Mouse (Mus musculus) c-Kit-positive CD71-positive TER-119-negative erythroid progenitor cells, embryonic 14.5 days (primary cell): ENCODE data around the gene Arhgef3.

ENCODE experiments used
- DNase-seq: peaks from one replicate; pipeline ENCODE4 v3.0.0-alpha.2; 2013; ENCODE audit warnings: low read depth

The Arhgef3 gene

DNA sequence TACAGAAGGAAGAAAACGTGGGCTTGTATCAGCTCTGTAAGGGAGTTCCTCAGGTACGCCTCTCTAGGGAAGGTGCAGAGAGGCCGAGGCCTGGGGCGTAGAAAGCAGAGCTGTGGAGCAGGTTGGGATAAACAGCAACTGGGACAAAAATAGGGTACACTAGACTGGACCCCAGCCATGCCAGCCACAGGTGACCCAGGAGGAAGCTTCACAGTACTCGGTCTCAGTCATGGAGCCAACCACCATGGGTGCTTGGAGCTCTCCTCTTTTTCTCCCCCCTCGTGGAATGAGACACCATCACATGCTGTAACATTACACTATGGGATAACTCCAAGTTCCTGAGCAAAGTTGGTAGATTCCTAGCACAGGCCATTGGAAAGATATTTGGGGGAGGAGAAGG, 201.0 kb downstream of the Arhgef3 start:
- DNase-seq: no peak

DNA sequence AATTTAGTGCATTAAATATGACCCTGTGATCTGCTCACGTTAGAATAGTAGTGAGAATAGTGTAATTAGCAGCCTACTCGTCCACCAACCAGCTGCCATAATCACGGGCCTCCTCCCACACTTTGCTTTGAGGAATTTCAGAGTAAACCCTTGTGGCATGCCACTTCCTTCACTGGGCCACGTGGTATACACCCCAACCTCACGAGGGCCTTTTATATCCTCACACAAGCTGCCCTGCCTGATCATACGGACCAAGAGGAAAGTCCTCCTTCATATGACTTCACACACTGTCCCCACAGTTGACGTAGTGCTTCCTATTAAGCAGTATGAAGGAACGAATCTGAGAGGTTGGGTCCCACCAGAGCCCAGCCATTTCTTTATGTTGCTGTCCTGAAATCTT, 202.4 kb downstream of the Arhgef3 start:
- DNase-seq: no peak

DNA sequence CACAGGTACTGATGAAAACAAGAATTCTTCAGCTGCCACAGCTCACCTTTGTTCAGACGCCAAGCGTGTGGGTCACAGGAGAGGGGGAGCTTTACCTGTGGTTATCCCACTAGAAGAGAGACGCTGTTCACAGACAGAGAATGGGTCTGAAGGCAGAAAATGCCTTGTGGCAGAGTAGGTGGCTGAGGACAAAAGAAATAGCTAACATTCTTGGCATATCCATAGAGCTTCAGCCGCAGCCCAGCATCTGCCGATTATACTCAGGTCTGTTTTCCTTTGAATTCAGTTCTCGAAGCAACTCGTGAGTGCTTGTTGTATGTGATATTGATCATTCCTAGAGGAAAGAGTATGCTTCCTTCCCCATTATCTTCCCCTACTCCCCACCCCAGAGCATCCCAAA, 204.7 kb downstream of the Arhgef3 start:
- no peak for DNase-seq

DNA sequence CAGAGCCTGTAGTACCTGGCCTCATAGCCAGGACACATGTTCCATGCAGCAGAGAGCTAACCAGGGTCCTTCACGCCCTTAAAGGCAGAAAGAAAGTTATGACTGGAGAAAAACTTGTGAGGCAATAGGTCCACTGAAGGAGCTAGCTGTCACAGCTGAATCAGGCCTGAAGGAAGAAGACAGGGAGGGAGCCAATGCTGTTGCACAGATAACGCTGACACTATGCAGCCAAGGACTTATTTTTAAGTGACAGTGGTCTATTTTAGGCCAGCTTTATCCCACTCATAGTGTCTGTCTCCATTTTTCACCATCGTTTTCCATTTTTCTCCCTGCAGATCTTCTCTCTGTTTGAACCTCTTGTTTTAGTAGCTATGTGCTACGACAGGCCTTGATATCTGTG, 207.3 kb downstream of the Arhgef3 start:
- DNase-seq: no peak

DNA sequence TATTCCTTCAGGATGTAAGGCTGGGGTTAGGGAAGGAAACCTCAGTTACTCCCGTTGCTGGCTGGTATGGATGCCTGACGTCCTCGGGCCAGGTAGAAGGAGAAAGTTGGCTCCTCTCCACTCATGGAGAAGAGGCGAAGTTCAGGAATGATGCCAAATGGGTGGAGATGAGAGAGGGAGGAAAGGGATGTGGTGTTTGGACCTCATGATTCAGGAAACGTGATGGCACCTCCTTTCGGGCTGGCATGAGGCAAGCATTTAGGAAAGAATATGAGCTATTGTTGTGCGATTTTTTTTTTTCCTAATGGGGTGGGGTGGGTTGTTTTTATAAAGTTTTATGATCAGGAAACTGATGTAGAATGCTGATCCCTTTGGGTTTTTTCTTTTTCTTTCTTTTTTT, 210.0 kb downstream of the Arhgef3 start:
- DNase-seq: no peak

DNA sequence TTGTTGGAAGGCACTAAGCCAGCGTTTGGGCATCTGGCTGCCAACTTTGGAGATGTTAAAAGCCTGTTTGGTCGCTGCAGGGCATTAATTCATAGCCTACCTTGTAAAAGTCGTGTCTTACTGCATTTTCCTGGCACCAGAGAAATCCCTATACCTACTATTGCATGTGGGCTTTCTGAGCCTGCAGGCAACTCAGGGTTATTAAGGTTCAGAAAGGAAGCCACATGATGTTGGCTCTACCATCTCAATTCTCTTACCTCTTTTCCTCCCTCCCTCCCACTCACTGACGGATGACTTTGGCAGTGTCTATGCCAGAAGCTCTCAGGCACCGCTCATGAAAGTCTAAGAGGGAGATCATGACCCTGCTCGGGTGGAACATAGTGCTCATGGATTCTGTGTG, 210.8 kb downstream of the Arhgef3 start:
- no peak for DNase-seq

DNA sequence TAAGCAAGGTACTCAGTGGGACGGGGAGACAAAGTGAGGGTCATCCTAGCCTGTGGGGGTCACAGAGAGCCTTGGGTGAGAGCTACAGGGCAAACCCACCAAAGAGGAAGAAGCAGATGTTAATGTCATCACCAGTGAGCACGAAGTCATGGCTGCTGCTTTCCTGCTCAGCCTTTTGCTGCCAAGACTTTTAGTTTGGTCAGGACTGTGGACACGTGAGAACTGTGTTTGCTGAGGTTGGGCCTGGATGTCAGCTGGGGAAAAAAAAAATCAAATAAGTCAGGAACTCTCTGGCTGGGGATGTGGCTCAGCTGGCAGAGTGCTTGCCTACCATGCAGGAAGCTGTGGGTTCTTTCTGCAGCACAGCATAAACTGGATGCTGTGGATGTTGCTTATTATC, 213.2 kb downstream of the Arhgef3 start:
- no peak for DNase-seq

DNA sequence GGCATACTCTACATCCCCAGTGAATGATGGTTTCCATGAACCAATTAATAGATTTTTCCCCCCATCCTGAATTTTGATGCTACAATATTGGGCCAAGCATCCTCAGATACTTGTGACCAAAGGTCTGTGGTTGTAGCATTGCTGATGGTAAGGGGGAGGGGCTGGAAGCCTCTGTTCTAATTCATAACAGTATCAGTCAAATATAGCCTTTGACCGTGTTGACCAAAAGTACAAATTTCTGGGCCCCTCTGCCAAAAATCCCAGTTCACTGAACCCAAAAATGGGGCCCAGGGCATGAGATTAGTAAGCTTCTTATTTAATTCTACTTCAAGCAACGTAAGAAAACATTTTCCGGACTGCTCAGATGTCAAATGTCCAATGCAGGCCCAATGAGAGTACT, 214.3 kb downstream of the Arhgef3 start:
- DNase-seq: no peak

DNA sequence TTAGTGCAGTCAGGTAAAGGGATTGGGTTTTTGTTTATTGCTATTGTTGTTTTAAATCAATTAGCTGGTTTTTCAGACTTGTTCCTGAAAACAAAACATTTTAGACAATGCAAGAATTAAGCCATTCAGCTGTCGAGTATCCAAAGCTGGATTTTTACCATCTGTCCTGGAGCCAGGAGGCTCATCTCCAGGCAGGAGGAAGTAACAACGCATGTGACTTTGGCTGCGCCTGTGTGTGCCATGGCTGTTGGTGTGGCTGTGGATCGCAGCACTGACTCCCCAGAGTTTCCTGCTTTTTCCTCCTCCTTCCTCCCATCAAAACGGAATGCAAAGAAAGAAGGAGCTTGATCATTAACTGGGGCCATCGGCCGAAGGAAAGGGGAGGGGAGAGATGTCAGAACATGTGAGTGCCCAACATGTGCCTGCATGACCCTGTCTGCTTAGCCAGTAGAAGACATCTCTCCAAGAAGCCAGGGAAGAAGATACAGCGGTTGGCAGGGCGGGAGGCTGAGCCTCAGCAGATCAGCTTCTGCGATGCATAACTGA, 216.9 kb downstream of the Arhgef3 start:
- DNase-seq: no peak

DNA sequence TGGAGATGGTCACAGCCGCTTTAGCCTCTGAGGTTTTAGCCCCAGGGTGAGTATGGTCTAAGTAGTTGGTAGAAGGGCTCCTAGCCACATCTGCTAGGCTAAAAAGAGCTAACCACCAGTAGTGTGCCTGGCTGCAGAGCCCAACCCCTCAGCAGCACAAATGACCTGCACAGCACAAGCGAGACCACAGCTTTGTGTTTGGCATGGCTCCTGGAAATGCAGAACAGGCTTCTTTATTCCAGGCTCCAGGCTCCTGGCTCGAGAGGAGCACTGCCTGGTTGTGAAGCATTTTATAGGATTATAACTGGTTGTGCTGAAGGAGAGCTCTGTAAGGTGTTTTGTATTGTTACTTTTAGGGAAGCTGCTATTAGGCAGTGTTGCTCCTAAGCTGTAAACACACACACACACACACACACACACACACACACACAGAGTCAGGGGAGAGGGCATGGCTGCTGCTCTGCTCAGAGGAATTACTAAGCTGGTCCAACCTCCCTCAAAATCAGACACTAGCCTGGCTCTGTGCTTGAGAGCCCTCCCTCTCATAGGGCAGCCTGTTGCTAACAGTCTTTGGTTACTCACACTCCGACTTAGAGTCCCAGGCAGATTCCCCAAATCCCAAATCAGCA, 217.8 kb downstream of the Arhgef3 start:
- no peak for DNase-seq

DNA sequence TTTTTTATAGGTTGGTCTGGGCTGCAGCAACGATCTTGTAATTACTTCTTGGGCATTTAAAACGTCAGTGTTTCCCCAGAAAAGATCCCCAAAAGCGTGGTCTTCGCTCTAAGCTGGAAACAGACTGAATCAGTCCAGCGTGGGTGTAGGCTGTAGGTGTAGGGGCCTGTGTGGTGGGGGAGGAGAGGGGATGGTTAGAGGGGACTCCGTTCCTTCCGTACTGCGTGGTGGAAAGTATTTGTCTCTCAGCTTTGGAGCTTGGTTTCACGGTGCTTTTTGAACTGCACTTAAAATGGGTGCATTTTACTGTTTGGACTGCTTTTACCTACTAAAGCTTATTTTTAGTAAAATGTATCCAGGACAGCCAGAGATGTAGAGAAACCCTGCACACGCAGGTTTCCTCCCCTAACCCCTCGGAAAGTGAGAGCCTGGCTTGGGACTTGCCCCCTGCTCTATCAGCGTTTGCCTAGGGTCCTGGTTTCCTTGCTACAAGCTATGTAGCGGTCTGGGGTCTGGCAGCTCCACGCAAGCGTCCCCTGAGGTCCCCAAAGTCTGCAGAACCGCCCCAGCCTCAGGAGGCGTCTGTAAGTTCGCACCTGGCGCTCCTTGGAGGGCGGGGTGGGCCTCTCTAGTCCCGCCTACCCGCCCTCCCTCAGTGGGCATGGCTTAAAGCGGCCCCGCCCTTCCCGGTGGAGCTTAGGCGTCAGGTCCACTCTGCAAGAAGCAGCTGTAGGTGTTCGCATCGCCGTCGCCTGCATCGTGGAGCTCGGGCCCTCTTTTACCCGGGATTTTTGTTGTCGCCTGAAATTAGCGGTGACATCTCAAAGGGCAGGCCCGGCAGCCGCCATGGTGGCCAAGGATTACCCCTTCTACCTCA, 220.9 kb downstream of the Arhgef3 start:
- peak; percentile 76 for DNase-seq

DNA sequence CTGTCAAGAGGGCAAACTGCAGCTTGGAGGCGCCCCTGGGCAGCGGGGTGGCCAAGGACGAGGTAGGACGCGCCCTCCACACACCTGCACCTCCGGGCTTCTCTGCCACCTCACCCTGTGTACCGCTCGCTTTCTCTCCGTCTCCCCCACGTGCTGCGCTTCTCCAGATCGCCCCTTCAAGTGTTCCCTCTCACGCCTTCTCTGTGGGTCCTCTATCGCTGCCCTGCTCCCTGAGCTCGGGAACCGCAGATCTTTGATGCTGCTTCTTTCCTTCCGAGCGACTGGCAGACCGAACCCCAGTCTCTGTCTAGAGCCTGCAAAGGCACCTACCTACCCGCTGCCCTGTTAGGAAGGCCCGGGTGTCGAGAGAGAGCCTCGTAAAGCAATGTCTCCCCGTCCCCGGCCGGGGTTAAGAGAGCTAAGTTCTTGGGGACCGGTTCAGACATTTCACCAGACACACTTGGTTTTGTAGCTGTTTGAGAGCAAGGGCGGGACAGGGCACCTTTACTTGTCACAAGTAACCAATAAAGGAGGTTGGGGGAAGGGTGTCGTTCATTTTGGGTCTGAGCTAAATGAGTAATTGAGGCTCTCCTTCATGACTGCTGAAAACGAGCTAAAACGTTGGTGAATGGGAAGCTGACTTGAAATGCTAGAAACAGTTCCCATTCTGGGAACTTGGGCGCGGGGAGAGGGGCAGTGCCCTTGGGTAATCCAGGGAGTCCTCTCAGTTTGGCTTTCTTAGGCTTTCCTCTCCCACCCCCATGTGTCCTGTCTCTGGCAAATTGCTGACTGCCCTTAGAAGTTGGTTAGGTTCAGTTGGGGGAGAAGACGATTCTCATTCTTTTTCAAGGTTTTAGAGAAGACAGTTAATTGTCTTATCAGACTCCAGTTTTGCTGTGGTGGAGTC, 221.8 kb downstream of the Arhgef3 start:
- no peak for DNase-seq

DNA sequence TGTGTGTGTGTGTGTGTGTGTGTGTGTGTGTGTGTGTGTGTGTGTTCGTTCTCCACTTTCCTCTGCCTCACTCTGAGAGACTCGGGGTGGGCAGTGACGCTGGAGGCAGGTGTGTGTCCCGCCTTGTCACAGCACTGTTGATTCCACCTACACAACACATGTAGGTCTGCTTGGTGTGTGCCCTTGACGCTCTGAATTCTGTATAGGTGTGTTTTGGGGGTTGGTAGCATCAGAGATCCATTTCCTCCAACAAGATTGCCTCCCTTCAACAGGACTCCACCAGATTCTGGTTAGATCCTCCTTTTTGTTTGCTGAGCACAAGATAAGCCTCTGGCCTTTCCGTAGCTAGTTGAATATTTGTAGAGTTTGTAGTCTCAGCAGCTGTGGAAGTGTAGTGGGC, 222.5 kb downstream of the Arhgef3 start:
- no peak for DNase-seq

DNA sequence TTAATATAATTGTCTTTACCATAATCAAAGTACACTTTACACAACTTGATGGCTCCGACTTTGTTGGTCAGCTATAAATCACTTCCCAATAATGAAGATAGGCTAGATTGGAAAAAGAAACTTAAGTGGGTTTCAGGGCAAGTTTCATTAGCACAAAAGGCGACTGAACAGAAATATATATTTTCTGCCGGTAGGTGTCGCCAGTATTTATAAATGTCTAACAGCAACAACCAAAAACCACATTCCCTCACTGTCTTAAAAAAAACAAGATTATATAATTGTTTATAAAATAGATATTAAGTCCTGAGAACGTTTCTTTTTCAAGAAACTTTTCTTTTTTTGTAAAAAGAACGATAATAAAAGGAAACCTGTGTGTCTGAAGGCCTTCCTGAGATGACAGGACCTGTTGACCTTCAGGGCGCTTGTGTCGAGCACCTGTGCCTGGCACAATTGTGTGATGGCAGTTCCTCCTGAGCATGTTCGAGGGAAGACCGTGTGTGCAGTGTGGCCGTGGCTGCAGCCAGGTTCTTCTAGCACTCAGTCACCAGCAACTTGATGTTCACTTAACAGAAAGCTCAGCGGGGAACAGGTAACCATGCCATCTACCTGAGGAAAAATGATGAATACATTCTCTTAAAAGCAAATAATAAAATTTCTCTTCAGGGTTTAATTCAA, 223.5 kb downstream of the Arhgef3 start:
- DNase-seq: peak; percentile 54

DNA sequence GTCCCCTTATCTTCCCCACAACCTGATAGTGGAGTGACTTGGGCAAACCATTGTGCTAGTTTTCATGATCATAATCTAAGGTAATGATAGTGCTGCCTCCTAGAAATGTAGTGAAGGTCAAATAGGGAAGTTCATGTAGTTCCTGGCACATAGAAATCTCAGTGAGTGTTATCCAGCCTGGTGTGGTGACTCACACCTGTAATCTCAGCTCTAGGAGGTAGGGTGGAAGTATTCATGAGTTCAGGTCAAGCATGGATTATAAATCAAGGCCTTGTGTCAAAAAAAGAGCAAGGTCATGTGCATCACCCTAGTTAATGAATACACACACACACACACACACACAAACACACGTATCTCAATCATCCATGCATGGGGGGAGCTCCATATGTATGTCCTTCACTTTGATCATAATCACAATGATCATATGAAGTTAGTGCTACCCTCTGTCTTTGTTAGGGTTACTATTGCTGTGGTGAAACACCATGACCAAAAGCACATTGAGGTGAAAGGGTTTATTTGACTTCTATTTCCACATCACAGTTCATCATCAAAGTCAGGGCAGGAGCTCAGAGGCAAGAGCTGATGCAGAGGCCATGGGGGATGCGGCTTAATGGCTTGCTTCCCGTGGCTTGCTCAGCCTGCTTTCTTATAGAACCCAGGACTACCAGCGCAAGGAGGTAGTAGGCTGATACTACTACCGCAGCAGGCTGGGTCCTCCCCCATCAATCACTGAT, 226.2 kb downstream of the Arhgef3 start:
- no peak for DNase-seq

DNA sequence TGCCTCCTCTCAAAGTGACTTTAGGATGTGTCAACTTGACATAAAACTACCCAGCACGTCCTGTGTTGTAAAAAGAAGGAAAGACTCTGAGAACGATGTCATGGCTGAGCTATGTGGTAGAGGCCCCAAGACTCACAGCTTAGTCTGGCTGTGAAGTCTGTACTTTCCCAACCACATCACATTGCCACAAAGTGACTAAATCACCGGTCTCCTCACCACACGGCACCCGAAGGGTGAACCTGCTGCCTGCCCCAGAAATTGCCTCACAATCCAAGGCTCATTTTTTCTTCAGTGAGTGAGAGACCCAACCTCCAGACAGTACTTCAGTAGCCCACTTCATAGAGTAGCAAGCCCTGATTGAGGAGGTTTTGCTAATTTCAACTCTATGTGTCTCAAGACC, 226.8 kb downstream of the Arhgef3 start:
- DNase-seq: no peak

DNA sequence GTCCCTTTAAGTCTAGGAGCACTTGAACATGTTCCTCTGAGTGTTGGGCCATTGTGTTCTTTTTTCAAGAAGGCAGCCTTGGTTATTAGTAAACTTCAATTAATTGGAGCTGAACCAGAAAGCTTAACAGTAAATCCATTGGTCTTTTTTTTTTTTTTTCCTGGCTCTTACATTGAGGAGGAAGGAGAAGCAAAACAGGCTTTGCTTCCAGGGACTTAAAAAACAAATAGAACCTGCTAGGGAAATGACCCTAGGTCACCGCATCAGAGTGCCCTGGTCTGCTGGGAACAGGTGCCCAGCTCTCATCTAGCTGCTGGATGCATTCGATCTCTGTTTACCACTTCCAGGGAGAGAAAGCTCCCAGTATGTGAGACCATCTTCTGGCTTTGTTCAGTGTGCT, 227.8 kb downstream of the Arhgef3 start:
- no peak for DNase-seq

DNA sequence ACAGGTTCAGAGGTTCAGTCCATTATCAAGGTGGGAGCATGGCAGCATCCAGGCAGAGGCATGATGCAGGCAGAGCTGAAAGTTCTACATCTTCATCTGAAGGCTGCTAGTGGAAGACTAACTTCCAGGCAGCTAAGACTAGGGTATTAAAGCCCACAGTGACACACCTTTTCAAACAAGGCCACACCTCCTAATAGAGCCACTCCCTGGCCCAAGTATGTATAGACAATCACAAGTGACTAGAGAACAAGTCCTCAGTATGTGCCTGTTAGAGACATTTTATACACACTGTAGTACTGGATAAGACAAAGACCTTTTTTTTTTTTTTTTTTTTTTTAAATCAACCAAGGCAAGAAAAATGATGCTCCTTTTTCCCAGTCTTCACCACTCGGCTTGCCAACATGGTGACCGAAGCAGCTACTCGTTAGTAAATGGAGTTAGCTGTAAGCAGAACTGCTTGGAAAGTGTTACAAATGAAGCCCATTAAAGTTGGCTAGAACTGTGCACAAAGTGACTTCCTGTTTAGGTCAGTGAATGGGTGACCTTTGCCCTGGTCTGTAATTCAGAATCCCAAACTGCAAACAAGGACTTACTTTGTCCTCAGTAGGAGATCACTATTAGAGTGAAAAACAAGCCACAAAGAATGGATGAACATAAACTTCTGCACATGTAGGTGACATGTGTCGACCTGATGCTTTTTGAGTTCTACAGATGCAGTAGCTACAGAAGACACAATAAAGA, 229.7 kb downstream of the Arhgef3 start:
- no peak for DNase-seq

DNA sequence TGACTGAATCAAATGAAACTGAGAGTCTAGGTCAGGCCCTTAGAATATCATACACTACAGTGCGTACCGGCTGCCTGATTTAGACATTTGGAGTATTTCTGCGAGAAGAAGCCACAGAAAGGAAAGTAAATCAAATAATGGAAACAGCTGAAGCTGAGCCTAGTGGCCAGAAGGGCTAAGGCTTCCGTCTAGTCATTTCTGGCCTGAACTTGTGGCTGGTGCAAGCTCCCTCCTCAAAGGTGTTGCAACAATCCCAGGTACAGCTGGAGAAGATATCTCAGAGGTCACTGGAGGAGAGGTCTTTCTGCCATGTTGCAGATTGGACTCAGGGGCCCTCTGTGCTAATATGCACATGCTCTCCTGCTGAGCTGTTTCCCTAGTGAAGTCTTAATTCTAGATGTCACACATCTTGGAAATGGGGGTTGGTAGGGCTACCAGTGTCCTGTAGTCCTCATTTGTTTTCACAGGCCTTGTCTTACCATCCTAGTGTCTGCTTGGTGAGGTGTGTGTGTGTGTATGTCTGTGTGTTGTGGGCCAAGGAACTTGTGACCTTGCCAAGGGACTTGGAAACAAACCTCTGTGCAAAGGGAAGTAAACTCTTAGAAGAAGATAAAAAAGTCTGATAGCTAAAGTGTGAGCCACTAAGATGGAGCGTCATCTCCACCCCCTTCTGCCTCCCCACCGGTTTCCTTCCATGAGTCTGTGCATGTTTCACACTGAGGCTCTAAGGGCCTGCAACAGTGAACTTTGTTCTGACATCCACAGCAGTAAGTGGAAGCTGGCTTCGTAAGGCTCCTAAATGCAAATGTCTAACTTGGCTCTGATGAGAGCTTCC, 230.6 kb downstream of the Arhgef3 start:
- no peak for DNase-seq

DNA sequence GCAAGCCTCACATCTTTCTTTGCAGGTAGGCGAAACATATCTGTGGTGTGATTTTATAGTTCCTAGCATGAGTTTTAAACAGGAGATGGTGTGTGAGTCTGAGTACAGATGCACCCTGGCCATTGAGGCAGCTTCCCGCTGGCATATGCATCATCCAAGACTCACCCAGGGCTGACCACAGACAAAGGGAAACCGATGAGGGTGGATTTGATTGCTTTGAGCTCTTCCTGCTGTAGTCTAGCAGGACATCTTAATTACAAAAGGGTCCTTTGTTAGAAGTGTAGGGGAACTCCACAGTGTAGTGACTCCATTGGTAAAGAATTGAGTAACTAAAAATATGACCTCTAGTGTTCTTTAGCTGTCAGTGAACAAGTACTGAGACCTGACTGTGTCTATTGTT, 232.5 kb downstream of the Arhgef3 start:
- DNase-seq: no peak
